Mouse (Mus musculus) lung, embryonic 16.5 days (tissue): ENCODE data around the gene Polr2l. TPM values are rescaled to one million over a fixed set of nuclear protein-coding genes. Genes with fewer than 3 reads are reported as not detected.

Experiments used
- ATAC-seq: fragments of 200-750 bp; cut with Nextera tagmentation; 2 replicates; pipeline ENCODE4 v1.8.0; 2017; ENCODE audit warnings: low read depth, mild to moderate bottlenecking, moderate library complexity
- H3K27ac ChIP-seq: fragments of 300-500 bp; sonication (generic); 2 replicates; pipeline ENCODE4 v1.5.1; 2014; ENCODE audit warnings: mild to moderate bottlenecking, control low read depth, low read length
- H3K27me3 ChIP-seq: fragments of 300-500 bp; sonication (generic); 2 replicates; pipeline ENCODE4 v1.6.1; 2014; ENCODE audit warnings: low read depth, low read length, mixed read lengths; ENCODE audit not compliant: control insufficient read depth, insufficient read depth
- H3K36me3 ChIP-seq: fragments of 300-500 bp; sonication (generic); 2 replicates; pipeline ENCODE4 v1.6.1; 2014; ENCODE audit warnings: low read length; ENCODE audit not compliant: control insufficient read depth, insufficient read depth
- H3K4me1 ChIP-seq: fragments of 300-500 bp; sonication (generic); replicated peaks from 2 replicates; pipeline ENCODE4 v1.6.1; 2014; ENCODE audit warnings: low read length, mixed read lengths; ENCODE audit not compliant: control insufficient read depth, insufficient read depth
- H3K4me2 ChIP-seq: fragments of 300-500 bp; sonication (generic); 2 replicates; pipeline ENCODE4 v1.6.1; 2014; ENCODE audit warnings: low read depth, low read length, control low read depth
- H3K4me3 ChIP-seq: fragments of 300-500 bp; sonication (generic); 2 replicates; pipeline ENCODE4 v1.5.1; 2014; ENCODE audit warnings: mild to moderate bottlenecking, low read length, control low read depth
- H3K9ac ChIP-seq: fragments of 300-500 bp; sonication (generic); 2 replicates; pipeline ENCODE4 v1.6.1; 2014; ENCODE audit warnings: low read length, control low read depth
- H3K9me3 ChIP-seq: fragments of 300-500 bp; sonication (generic); 2 replicates; pipeline ENCODE4 v1.6.1; 2016; ENCODE audit warnings: low read length; ENCODE audit not compliant: control insufficient read depth
- WGBS: fragments of 180-500 bp; shearing (Covaris S2); extraction: QIAGEN DNeasy Blood & Tissue Kit; methylation state at CpG from one replicate; pipeline ENCODE4 v1.1.7; 2014; 5-methylcytosine and 5-hydroxymethylcytosine counted together
- polyA plus RNA-seq: library from polyadenylated mRNA; unstranded; fragments of >200 nt; fragmentation: Nextera tagmentation; extraction: Ambion mirVana; gene quantifications from 2 replicates; pipeline ENCODE4 v1.2.1, GENCODE M21; 2015

Polr2l gene
- polyA plus RNA-seq, 1 experiment from 2014 or later = 61.3 TPM

DNA sequence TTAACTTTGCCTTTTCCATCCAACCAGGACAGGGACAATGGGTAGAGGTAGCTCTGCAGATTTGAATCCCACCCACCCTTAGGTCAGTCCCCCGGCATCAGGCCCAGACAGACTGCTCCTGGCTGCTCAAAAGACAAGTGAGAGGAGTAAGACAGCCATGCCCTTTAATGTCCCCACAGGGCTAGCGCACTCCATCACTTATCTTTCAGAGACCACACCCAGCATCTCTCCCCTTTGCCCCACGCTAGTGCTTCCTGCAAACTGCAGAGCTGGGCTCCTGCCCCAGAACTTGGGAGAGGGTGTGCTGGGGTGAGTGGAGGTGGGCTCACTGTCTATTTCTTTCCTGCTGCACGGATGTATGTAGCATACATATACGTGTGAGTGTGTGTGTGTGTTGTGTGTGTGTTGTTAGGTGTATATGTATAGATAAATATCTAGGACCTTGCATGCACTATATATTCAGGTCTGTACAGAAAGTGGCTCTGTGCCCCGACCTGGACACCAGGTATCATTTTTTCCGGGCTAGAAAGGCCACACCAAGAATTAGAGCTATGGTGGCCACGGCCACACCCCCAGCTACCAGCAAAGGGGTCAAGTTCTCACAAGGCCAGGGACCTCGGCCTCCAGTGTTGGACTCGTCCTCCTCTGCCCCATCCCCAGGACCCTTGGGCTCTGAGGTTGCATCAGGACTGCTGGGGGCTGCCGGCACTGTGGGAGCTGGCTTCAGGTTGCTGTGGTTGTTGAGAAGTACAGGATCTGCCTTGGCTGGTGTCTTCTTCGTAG lies 47.8 kb downstream of the Polr2l start:
- whole genome bisulfite sequencing = 71% methylated on average over 12 of the region's 12 CpGs
- no peak overlapping the region for H3K4me3 ChIP-seq
- no peak for ATAC-seq
- H3K9me3 ChIP-seq = no peaks in the 10 kb centered on the region
- peaks cover 10% of the 10 kb centered on the region for H3K36me3 ChIP-seq
- H3K27me3 ChIP-seq = no peaks in the 10 kb centered on the region
- H3K9ac ChIP-seq = no peak overlapping the region
- peaks cover 5% of the 10 kb centered on the region; the same call in 1 of the 2 replicates for H3K4me1 ChIP-seq
- no peak overlapping the region for H3K4me2 ChIP-seq
- no peak overlapping the region for H3K27ac ChIP-seq

DNA sequence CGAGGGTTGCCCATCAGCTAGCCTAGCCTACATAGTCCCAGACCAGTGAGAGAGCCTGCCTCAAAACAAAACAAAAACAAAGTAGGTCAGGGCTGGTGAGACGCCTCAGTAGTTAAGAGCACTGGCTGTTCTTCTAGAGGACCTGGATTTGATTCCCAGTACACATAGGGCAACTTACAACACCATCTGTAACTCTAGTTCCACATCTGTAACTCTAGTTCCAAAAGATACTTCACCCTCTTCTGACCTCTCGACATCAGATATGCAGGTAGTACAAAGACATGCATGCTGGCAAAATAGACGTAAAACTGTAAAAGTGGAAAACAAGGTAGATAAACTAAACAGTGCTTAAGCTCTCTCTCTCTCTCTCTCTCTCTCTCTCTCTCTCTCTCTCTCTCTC lies 51.1 kb downstream of the Polr2l start:
- Histone ChIP-seq H3K36me3 (no peaks in the 10 kb centered on the region), H3K9ac (no peak overlapping the region), H3K4me3 (no peak overlapping the region), H3K27ac (no peak overlapping the region), H3K4me1 (no peaks in the 10 kb centered on the region), H3K27me3 (no peaks in the 10 kb centered on the region), H3K4me2 (no peak overlapping the region), H3K9me3 (no peaks in the 10 kb centered on the region)
- no peak for ATAC-seq
- 65% methylated on average over 4 of the region's 4 CpGs for WGBS

Other genes with a start within 250 kb of the Polr2l start
- gene Phrf1, start 246.3 kb downstream of the Polr2l start, polyA plus RNA-seq = 72.3 and 77.2 TPM in 2 replicates
- gene Irf7, start 208.7 kb downstream of the Polr2l start, polyA plus RNA-seq = 3.4 and 4.8 TPM in 2 replicates
- 0.15 and 0.35 TPM in 2 replicates for gene Cdhr5, start 198.3 kb downstream of the Polr2l start, polyA plus RNA-seq
- gene Sct, start 196.0 kb downstream of the Polr2l start, polyA plus RNA-seq = 2.0 and 2.6 TPM in 2 replicates
- gene Drd4, start 183.1 kb downstream of the Polr2l start, polyA plus RNA-seq = 0.11 and 0.43 TPM in 2 replicates
- 52.7 and 53.6 TPM in 2 replicates for gene Deaf1, start 147.4 kb downstream of the Polr2l start, polyA plus RNA-seq
- 45.1 and 50.2 TPM in 2 replicates for gene Tmem80, start 147.4 kb downstream of the Polr2l start, polyA plus RNA-seq
- gene Eps8l2, start 136.3 kb downstream of the Polr2l start, polyA plus RNA-seq = 37.4 and 42.6 TPM in 2 replicates
- gene Taldo1, start 82.9 kb downstream of the Polr2l start, polyA plus RNA-seq = 279 and 283 TPM in 2 replicates
- 54.0 and 57.0 TPM in 2 replicates for gene Gatd1, start 61.0 kb downstream of the Polr2l start, polyA plus RNA-seq
- 0.79 TPM in 2 replicates for gene Cend1, start 45.6 kb downstream of the Polr2l start, polyA plus RNA-seq
- 21.7 and 24.5 TPM in 2 replicates for gene Slc25a22, start 37.2 kb downstream of the Polr2l start, polyA plus RNA-seq
- gene Pidd1, start 31.1 kb downstream of the Polr2l start, polyA plus RNA-seq = 14.4 and 15.4 TPM in 2 replicates
- 1,124 and 1,266 TPM in 2 replicates for gene Rplp2, start 27.8 kb downstream of the Polr2l start, polyA plus RNA-seq
- 42.9 and 46.2 TPM in 2 replicates for gene Pnpla2, start 19.9 kb downstream of the Polr2l start, polyA plus RNA-seq
- gene Cracr2b, start 14.0 kb downstream of the Polr2l start, polyA plus RNA-seq = 39.3 and 42.0 TPM in 2 replicates
- 36.4 and 39.3 TPM in 2 replicates for gene Cd151, start 7.7 kb downstream of the Polr2l start, polyA plus RNA-seq
- gene Tspan4, start 108 bp upstream of the Polr2l start, polyA plus RNA-seq = 88.3 and 91.2 TPM in 2 replicates
- gene Chid1, start 64.7 kb upstream of the Polr2l start, polyA plus RNA-seq = 41.8 and 41.9 TPM in 2 replicates
- gene Ap2a2, start 87.0 kb upstream of the Polr2l start, polyA plus RNA-seq = 68.3 and 69.1 TPM in 2 replicates
- gene Muc6, start 180.2 kb upstream of the Polr2l start, polyA plus RNA-seq = 0.13 and 0.21 TPM in 2 replicates
- gene Muc2, start 215.2 kb upstream of the Polr2l start, polyA plus RNA-seq = 0.35 and 0.48 TPM in 2 replicates